Mouse (Mus musculus) kidney, embryonic 16.5 days (tissue): ENCODE data around the gene Zfp422. TPM values are rescaled to one million over a fixed set of nuclear protein-coding genes. Genes with fewer than 3 reads are reported as not detected.

ENCODE experiments used
- ATAC-seq: fragments of 200-750 bp; cut with Nextera tagmentation; 2 replicates; pipeline ENCODE4 v1.8.0; 2017; ENCODE audit warnings: moderate TSS enrichment; ENCODE audit not compliant: low FRiP score, low TSS enrichment
- H3K27ac ChIP-seq: fragments of 300-500 bp; sonication (generic); 2 replicates; pipeline ENCODE4 v1.5.1; 2014; ENCODE audit warnings: low read length
- H3K27me3 ChIP-seq: fragments of 300-500 bp; sonication (generic); 2 replicates; pipeline ENCODE4 v1.6.1; 2014; ENCODE audit warnings: low read length, control low read depth, mixed read lengths; ENCODE audit not compliant: insufficient read depth
- H3K36me3 ChIP-seq: fragments of 300-500 bp; sonication (generic); 2 replicates; pipeline ENCODE4 v1.6.1; 2014; ENCODE audit warnings: low read length, control low read depth, mixed read lengths; ENCODE audit not compliant: insufficient read depth
- H3K4me1 ChIP-seq: fragments of 300-500 bp; sonication (generic); 2 replicates; pipeline ENCODE4 v1.6.1; 2014; ENCODE audit warnings: low read length, control low read depth, mixed read lengths; ENCODE audit not compliant: insufficient read depth
- H3K4me2 ChIP-seq: fragments of 300-500 bp; sonication (generic); replicated peaks from 2 replicates; pipeline ENCODE4 v1.6.1; 2014; ENCODE audit warnings: low read depth, low read length
- H3K4me3 ChIP-seq: fragments of 300-500 bp; sonication (generic); 2 replicates; pipeline ENCODE4 v1.5.1; 2014; ENCODE audit warnings: mild to moderate bottlenecking, low read length
- H3K9ac ChIP-seq: fragments of 300-500 bp; sonication (generic); replicated peaks from 2 replicates; pipeline ENCODE4 v1.6.1; 2014; ENCODE audit warnings: low read length
- H3K9me3 ChIP-seq: fragments of 300-500 bp; sonication (generic); 2 replicates; pipeline ENCODE4 v1.6.1; 2016; ENCODE audit warnings: low read length, control low read depth
- WGBS: fragments of 180-500 bp; shearing (Covaris S2); extraction: QIAGEN DNeasy Blood & Tissue Kit; methylation state at CpG from one replicate; pipeline ENCODE4 v1.1.7; 2014; 5-methylcytosine and 5-hydroxymethylcytosine counted together
- polyA plus RNA-seq: library from polyadenylated mRNA; unstranded; fragments of >200 nt; fragmentation: Nextera tagmentation; extraction: Ambion mirVana; gene quantifications from 2 replicates; pipeline ENCODE4 v1.2.1, GENCODE M21; 2015

Gene Zfp422
- polyA plus RNA-seq, 1 experiment from 2014 or later = 192 TPM

DNA sequence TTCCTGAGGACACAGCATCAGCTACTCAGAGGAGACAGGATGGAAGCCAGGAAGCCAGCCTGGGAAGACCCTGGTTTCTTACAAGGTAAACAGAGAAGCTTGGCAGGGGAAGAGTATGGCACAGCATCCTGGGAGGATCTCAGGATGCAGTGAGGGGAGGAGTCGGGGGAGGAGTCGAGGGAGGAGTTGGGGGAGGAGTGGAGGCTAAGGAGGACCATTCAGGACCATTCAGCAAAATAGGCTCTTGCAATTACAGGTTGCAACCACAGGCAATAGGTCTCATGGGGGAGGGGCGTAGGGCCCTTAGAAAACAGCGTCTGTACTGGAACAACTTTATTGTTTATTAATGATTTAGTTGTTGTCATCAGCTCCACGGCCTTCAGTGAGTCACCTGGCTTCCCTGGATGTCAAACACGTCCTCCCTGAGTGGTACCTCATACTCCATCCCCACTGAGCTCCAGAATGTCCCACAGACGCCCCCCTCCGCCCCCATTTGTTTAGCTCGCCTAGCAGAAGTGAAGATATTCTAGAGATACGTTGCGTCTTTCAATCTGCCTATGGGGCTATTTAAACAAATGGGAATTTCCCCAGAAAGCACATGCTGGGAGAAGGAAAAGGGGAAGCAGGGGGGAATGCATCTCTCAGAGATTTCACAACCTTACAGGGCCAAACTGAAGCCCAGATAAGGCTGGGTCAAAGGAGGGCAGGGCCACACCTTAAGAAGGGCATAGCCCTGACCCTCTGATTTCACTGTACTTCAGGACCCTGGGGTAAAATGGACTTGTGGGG is 40.1 kb upstream of the Zfp422 start:
- 42% methylated on average over 11 of the region's 11 CpGs for WGBS
- Histone ChIP-seq H3K27me3 (no peaks in the 10 kb centered on the region), H3K9ac (no peak overlapping the region), H3K4me1 (peaks cover 17% of the 10 kb centered on the region), H3K4me3 (no peak overlapping the region), H3K27ac (no peak overlapping the region), H3K4me2 (no peak overlapping the region), H3K9me3 (no peaks in the 10 kb centered on the region), H3K36me3 (no peaks in the 10 kb centered on the region)
- ATAC-seq = no peak

DNA sequence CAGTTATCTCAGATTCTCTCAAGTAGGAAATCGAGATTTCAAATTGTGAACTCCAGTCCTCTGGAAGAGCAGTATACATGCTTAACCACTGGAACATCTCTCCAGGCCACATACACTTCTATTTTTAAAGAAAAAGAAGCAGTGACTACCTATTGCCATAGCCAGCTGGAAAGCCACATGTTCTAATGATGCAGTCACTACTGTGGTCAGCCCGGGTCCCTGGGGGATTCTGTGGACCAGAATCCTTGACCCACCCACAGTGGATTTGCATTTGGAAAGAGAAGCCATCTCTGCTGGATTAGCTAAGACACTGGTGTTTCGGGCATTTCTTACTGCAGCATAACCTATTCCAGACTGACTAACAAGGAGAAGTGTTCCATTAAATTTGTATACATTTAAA is 38.6 kb upstream of the Zfp422 start:
- Histone ChIP-seq H3K9me3 (no peaks in the 10 kb centered on the region), H3K4me2 (no peak overlapping the region), H3K27ac (no peak overlapping the region), H3K9ac (no peak overlapping the region), H3K4me1 (peaks cover 10% of the 10 kb centered on the region; the same call in 1 of the 2 replicates), H3K36me3 (no peaks in the 10 kb centered on the region), H3K27me3 (no peaks in the 10 kb centered on the region), H3K4me3 (no peak overlapping the region)
- ATAC-seq = no peak
- WGBS = 85% methylated on average over 3 of the region's 3 CpGs

DNA sequence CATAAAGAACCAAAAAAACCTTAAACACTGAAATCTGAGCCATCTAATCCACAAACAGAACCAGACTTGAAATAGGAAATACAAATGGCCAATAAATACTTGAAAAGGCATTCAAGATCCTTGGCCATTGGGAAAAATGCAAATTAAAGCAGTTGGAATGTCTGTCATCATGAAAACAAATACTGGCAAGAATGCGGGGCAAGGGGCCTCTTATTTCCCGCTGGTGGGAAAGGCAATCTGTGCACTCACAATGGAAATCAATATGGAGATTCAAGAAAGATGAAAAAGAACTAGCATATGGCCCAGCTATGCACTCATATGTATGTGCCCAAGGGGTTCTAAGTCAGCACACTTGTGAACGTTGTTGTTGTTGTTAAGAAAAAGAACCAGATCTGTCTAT is 38.1 kb upstream of the Zfp422 start:
- no peak overlapping the region for H3K9ac ChIP-seq

DNA sequence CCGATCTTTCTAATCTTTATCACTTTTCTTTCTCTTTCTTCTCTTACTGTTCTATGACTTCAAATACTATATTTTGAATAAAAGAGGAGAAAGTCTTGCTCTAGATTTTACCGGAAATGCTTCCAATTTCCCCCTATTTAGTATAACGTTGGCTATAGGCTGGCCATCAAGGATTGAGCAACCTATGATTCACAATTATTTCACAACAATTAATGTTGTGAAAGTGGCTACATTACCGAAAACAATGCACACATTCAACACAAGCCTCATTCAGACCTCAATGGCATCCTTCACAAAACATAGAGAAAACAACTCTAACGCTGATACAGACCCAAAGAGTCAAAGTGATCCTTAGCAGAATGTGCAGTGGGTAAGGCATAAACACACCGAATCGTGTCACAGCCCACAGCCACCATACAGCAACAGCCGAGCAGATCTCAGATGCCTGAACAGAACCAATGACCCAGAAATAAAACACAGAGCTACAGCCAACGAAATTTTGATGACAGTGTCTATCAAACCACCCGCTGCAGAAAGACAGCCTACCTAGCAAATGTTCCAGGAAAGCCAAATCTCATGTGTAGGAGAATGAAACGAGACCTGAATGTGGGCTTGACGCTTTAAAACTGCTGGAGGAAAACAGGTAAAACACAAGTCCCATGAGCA is 37.4 kb upstream of the Zfp422 start:
- Histone ChIP-seq H3K27me3 (no peaks in the 10 kb centered on the region), H3K4me3 (no peak overlapping the region), H3K9ac (no peak overlapping the region), H3K9me3 (no peaks in the 10 kb centered on the region), H3K4me1 (peaks cover 10% of the 10 kb centered on the region; the same call in 1 of the 2 replicates), H3K36me3 (no peaks in the 10 kb centered on the region), H3K27ac (no peak overlapping the region), H3K4me2 (no peak overlapping the region)
- WGBS = 77% methylated on average over 12 of the region's 12 CpGs
- ATAC-seq = no peak

More for the DNA sequence above, 38.1 kb upstream of the Zfp422 start:
- H3K4me1 ChIP-seq = peaks cover 10% of the 10 kb centered on the region; the same call in 1 of the 2 replicates
- no peak overlapping the region for H3K4me2 ChIP-seq
- WGBS = 68% methylated on average over 3 of the region's 3 CpGs
- H3K9me3 ChIP-seq = no peaks in the 10 kb centered on the region
- H3K4me3 ChIP-seq = no peak overlapping the region
- no peaks in the 10 kb centered on the region for H3K27me3 ChIP-seq
- H3K27ac ChIP-seq = no peak overlapping the region
- H3K36me3 ChIP-seq = no peaks in the 10 kb centered on the region
- ATAC-seq = no peak

DNA sequence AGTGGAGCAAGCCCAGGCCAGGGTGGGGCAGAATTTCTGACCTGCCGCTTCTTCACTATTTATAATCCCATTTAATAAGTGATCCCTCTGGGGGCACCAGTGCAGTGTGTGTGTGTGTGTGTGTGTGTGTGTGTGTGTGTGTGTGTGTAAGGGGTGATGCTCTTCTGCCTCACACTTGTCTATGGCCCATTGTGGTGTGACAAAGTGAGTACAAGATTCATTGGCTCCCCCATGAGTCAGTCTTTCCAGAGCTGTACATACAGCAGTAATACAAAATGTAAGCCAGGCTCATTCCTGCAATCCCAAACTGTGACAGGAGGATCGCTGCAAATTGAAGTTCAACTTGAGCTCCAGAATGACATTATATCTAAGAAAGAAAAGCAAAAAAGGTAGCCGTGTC is 36.0 kb upstream of the Zfp422 start:
- Histone ChIP-seq H3K36me3 (no peaks in the 10 kb centered on the region), H3K9ac (no peak overlapping the region), H3K27ac (no peak overlapping the region), H3K4me3 (no peak overlapping the region), H3K9me3 (no peaks in the 10 kb centered on the region), H3K4me1 (no peaks in the 10 kb centered on the region), H3K27me3 (no peaks in the 10 kb centered on the region), H3K4me2 (no peak overlapping the region)
- 55% methylated on average over 3 of the region's 3 CpGs for WGBS
- ATAC-seq = no peak

DNA sequence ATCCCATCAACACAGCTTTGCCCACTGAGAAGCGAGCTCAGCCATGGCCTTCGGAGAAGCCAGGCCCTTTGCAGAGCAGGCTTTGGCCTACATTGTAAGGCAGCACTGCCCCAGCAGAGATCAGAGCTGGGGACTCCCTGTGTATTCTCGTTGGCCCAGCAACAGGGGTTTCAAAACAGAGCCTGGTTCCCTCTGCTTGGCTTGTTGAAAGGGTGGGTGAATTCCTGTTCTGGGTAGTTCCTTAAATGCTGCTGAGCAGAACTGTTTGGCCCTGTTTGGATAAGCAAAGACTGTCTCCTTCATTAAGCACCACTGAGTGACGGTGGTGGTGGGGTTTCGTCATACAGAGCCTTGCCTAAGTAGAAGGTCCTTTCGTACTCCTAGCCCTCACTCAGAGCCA is 35.2 kb upstream of the Zfp422 start:
- Histone ChIP-seq H3K27me3 (no peaks in the 10 kb centered on the region), H3K4me2 (no peak overlapping the region), H3K4me1 (no peaks in the 10 kb centered on the region), H3K9me3 (no peaks in the 10 kb centered on the region), H3K36me3 (no peaks in the 10 kb centered on the region), H3K9ac (no peak overlapping the region), H3K4me3 (no peak overlapping the region), H3K27ac (no peak overlapping the region)
- ATAC-seq = no peak
- 86% methylated on average over 6 of the region's 6 CpGs for WGBS

DNA sequence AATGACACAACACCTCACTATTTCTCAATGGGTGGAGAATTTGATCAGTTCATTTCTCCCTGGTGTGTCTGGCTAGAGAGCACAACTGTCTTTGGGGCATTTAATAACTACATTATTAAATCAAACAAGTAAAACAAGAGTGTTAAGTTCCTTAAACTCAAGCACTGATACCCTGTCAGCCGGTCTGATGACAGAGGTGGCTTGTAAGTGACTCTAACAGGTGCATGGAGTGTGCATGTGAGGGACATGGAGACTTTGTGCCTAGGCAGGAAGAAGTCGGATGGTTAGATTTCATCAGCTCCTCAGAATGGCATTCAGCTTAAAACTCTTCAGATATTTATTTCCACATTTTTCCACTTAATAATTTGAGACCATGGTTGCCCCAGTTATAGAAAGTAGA is 34.6 kb upstream of the Zfp422 start:
- Histone ChIP-seq H3K4me2 (no peak overlapping the region), H3K9ac (no peak overlapping the region), H3K4me1 (no peaks in the 10 kb centered on the region), H3K4me3 (no peak overlapping the region), H3K27ac (no peak overlapping the region), H3K9me3 (no peaks in the 10 kb centered on the region), H3K36me3 (no peaks in the 10 kb centered on the region), H3K27me3 (no peaks in the 10 kb centered on the region)
- 83% methylated on average over 2 of the region's 2 CpGs for WGBS
- ATAC-seq = no peak

DNA sequence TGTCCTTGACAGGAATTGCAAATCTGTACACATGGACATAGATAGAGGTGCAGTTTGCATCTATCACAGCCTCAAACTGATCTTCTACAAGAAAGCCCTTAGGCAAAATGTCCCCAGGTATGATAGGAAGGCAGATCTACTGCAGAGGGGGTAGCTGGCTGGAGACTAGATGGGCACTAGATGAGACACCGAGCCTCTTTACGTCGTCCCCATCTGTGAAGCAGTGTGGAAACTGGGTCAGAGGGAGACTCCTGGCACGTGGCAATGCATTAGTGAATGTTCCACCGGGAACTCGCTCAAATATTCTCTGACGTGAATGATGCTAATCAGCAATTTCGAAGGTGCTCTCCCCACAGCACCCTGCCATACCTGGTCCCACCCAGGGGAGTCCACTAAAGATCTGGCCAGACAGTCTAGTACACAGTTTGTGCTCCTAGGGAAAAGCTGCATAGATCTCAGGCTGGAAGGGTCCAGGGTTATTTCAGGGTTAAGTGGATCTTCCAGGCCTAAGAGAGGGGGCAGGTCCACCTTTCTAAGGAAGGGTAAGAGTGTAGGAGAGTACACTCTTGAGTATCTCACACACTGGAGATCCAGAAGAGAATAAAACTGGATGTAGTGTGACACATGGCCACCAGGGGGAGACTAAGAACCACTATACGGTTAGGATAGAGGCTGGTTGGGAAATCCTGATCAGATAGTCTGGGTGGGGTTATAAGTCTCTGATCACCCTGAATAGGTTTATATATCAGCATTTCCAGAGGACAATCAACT is 25.1 kb upstream of the Zfp422 start:
- no peak overlapping the region for H3K27ac ChIP-seq
- H3K4me2 ChIP-seq = no peak overlapping the region
- no peak overlapping the region for H3K4me3 ChIP-seq
- H3K9me3 ChIP-seq = no peaks in the 10 kb centered on the region
- peak; percentile 74 for ATAC-seq
- no peak overlapping the region for H3K9ac ChIP-seq
- WGBS = 60% methylated on average over 9 of the region's 9 CpGs
- H3K27me3 ChIP-seq = no peaks in the 10 kb centered on the region
- no peaks in the 10 kb centered on the region for H3K36me3 ChIP-seq
- H3K4me1 ChIP-seq = peaks cover 4% of the 10 kb centered on the region; the same call in 1 of the 2 replicates

DNA sequence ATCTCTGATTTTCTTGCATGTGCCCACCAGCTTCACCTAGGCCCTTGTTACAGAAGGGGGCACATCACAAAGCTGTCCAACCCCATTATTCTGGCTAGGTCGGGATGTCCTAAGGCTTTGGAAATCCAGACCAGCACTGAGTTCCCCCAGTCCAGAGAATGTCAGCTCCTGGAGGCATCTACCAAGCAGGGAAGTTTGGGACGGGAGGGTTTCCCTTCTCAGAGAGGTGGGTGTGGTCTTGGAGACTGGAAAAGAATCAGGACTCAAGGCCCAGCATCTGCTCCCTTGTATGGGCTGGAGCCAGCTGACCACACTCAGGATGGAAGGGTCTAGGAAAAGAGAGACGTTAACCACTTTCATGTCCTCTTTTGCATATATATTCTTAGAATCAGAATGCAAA is 24.4 kb upstream of the Zfp422 start:
- Histone ChIP-seq H3K4me2 (no peak overlapping the region), H3K27me3 (no peaks in the 10 kb centered on the region), H3K9me3 (no peaks in the 10 kb centered on the region), H3K9ac (no peak overlapping the region), H3K27ac (no peak overlapping the region), H3K4me1 (peaks cover 4% of the 10 kb centered on the region; the same call in 1 of the 2 replicates), H3K4me3 (no peak overlapping the region), H3K36me3 (no peaks in the 10 kb centered on the region)
- 68% methylated on average over 3 of the region's 3 CpGs for WGBS
- ATAC-seq = no peak
